Comparison of ENCODE assay signal across 8 mouse cellular contexts in genomic region chr7:29518054-29518420, GRCm38 (mm10). TPM values are rescaled to one million over a fixed set of nuclear protein-coding genes. Genes with fewer than 3 reads are reported as not detected.
DNase-seq lines count a peak whose midpoint lies in the region; ATAC-seq and TF ChIP-seq lines count a peak whose summit lies in the region.

No protein-coding gene starts in this region.

- H3K9ac ChIP-seq in heart, embryonic 15.5 days = peak overlapping the region; percentile 84
- peak overlapping the region; percentile 84 for H3K9ac ChIP-seq in forebrain, embryonic 15.5 days (replicated peaks)

- ATAC-seq in heart, embryonic 15.5 days (replicated peaks; ENCODE audit: insufficient number of reproducible peaks, insufficient read depth, low FRiP score, low read depth) = no peak
- ATAC-seq in G1E (ENCODE audit: extremely low read depth, insufficient number of reproducible peaks, low FRiP score, poor library complexity, severe bottlenecking) = no peak
- ATAC-seq in forebrain, embryonic 15.5 days (replicated peaks) = peak; percentile 51
- peak; percentile 9 for ATAC-seq in megakaryocyte progenitor cell, adult 5-6 weeks (replicated peaks; ENCODE audit: poor library complexity)
- ATAC-seq in cerebellum, adult (ENCODE audit: insufficient number of reproducible peaks, low FRiP score, low TSS enrichment) = no peak

- H3K9me3 ChIP-seq in heart, embryonic 15.5 days (replicated peaks) = no peaks in the 10 kb centered on the region
- no peaks in the 10 kb centered on the region for H3K9me3 ChIP-seq in G1E (replicated peaks)
- H3K9me3 ChIP-seq in forebrain, embryonic 15.5 days = no peaks in the 10 kb centered on the region

- peak overlapping the region; percentile 98 for H3K4me2 ChIP-seq in heart, embryonic 15.5 days
- H3K4me2 ChIP-seq in forebrain, embryonic 15.5 days (replicated peaks) = peak overlapping the region; percentile 51

- H3K4me3 ChIP-seq in heart, embryonic 15.5 days = peak overlapping the region; percentile 92
- H3K4me3 ChIP-seq in G1E (ENCODE audit: low read depth, low read length) = peak overlapping the region; percentile 98
- peak overlapping the region; percentile 88 for H3K4me3 ChIP-seq in forebrain, embryonic 15.5 days

- H3K36me3 ChIP-seq in heart, embryonic 15.5 days = no peaks in the 10 kb centered on the region
- H3K36me3 ChIP-seq in G1E (replicated peaks) = peaks cover 13% of the 10 kb centered on the region
- no peaks in the 10 kb centered on the region for H3K36me3 ChIP-seq in forebrain, embryonic 15.5 days

- H3K27ac ChIP-seq in heart, embryonic 15.5 days = no peak overlapping the region
- H3K27ac ChIP-seq in forebrain, embryonic 15.5 days (replicated peaks) = peak overlapping the region; percentile 90

- no peak for DNase-seq in heart, adult 9 months (ENCODE audit: low spot score in 2 of 2)
- peak; percentile 29 for DNase-seq in G1E (ENCODE audit: low spot score)
- no peak for DNase-seq in cerebellum, postnatal 4 days (ENCODE audit: low spot score in 2 of 2)
- DNase-seq in B cell, adult 2 months = no peak

- H3K4me1 ChIP-seq in heart, embryonic 15.5 days (replicated peaks) = peaks cover 11% of the 10 kb centered on the region
- peaks cover 45% of the 10 kb centered on the region for H3K4me1 ChIP-seq in G1E (ENCODE audit: insufficient read depth, low read depth, low read length)
- peaks cover 21% of the 10 kb centered on the region for H3K4me1 ChIP-seq in forebrain, embryonic 15.5 days

- no peak for TF ChIP-seq CTCF in G1E (IDR thresholded peaks at IDR 0.05; ENCODE audit: low read depth, low read length)

- under 1% methylated on average over 28 of the region's 28 CpGs for WGBS in heart, embryonic 15.5 days
- under 1% methylated on average over 28 of the region's 28 CpGs for WGBS in forebrain, embryonic 15.5 days

- H3K27me3 ChIP-seq in heart, embryonic 15.5 days = peaks cover 52% of the 10 kb centered on the region
- H3K27me3 ChIP-seq in G1E (ENCODE audit: insufficient read depth, low read length) = no peaks in the 10 kb centered on the region
- no peaks in the 10 kb centered on the region for H3K27me3 ChIP-seq in forebrain, embryonic 15.5 days

RNA-seq across cellular contexts. Expression of gene Sipa1l3, which starts 0.4 kb away (rescaled TPM):
- polyA plus RNA-seq in heart, embryonic 15.5 days (2015; fragmentation: Nextera tagmentation; extraction: Ambion mirVana) = 2.2 and 7.3 TPM in 2 replicates
- total RNA-seq in G1E (2014; fragmentation: Nextera tagmentation) (49.6 and 61.3 TPM in 2 replicates), G1E (2017) (5.8 and 6.9 TPM in 2 replicates)
- 107 and 139 TPM in 2 replicates for polyA plus RNA-seq in G1E (2012)
- 15.0 and 16.5 TPM in 2 replicates for polyA plus RNA-seq in forebrain, embryonic 15.5 days (2015; fragmentation: Nextera tagmentation; extraction: Ambion mirVana)
- total RNA-seq in megakaryocyte progenitor cell, adult 5-6 weeks (2015) = 28.2 and 34.2 TPM in 2 replicates
- total RNA-seq in megakaryocyte progenitor cell, adult 5-6 weeks (2017) = 5.4 and 8.3 TPM in 2 replicates

Comparison
In these comparisons a context has a peak if more than half of its experiments do, and no peak if none do; other contexts are left out.
1. ATAC-seq: peak in forebrain, embryonic 15.5 days (single experiment) and megakaryocyte progenitor cell, adult 5-6 weeks (single experiment); none in heart, embryonic 15.5 days (single experiment), G1E (single experiment) and cerebellum, adult (single experiment).
2. Peak in every context shown above with its lines, with median percentiles within 50 percentile points of each other: H3K4me3 ChIP-seq.